Mouse (Mus musculus): ENCODE measurements around the gene Tff2. TPM values are rescaled to one million over a fixed set of nuclear protein-coding genes. Genes with fewer than 3 reads are reported as not detected.

Tff2 gene
- polyA plus RNA-seq, 2 experiments: not detected

GRCm38 (mm10) chr17:31153785-31154184 lies 9.7 kb upstream of the Tff2 start:
- Histone ChIP-seq H3K9ac (replicated peaks) (no peak overlapping the region), H3K36me3 (replicated peaks; ENCODE audit: control insufficient read depth, insufficient read depth, low read depth) (no peaks in the 10 kb centered on the region), H3K4me2 (ENCODE audit: low read depth) (no peak overlapping the region), H3K4me3 (ENCODE audit: insufficient read depth in 1 of 2, low read depth in 2 of 2, low read length in 2 of 2) (no peak overlapping the region), H3K27ac (no peak overlapping the region), H3K9me3 (ENCODE audit: control insufficient read depth, low read length) (no peaks in the 10 kb centered on the region), H3K4me1 (replicated peaks; ENCODE audit: control insufficient read depth in 2 of 2, insufficient read depth in 2 of 2, low read length in 1 of 2) (peaks cover 0 to 5% of the 10 kb centered on the region in 2 experiments; a peak in 1 of 4 replicates), H3K27me3 (ENCODE audit: control insufficient read depth, insufficient read depth, low read length) (no peaks in the 10 kb centered on the region)
- no peak for DNase-seq (ENCODE audit: low read depth in 3 of 3, low spot score in 3 of 3)
- no peak for ATAC-seq (ENCODE audit: insufficient read depth)
- no peak for TF ChIP-seq CTCF (IDR thresholded peaks at IDR 0.05; ENCODE audit: low read depth)
- no peak for TF ChIP-seq EP300 (IDR thresholded peaks at IDR 0.05; ENCODE audit: low read depth)
- WGBS (ENCODE audit: insufficient replicate concordance): 9% methylated on average over 8 of the region's 8 CpGs

- Histone ChIP-seq H3K4me1 (replicated peaks; ENCODE audit: control insufficient read depth in 2 of 2, insufficient read depth in 2 of 2, low read length in 1 of 2) (peaks cover 0 to 5% of the 10 kb centered on the region in 2 experiments; a peak in 1 of 4 replicates), H3K36me3 (replicated peaks; ENCODE audit: control insufficient read depth, insufficient read depth, low read depth) (no peaks in the 10 kb centered on the region), H3K9ac (replicated peaks) (no peak overlapping the region), H3K4me2 (ENCODE audit: low read depth) (peak overlapping the region; percentile 9), H3K9me3 (ENCODE audit: control insufficient read depth, low read length) (no peaks in the 10 kb centered on the region), H3K27ac (no peak overlapping the region), H3K27me3 (ENCODE audit: control insufficient read depth, insufficient read depth, low read length) (no peaks in the 10 kb centered on the region), H3K4me3 (ENCODE audit: insufficient read depth in 1 of 2, low read depth in 2 of 2, low read length in 2 of 2) (no peak overlapping the region)
- ATAC-seq (ENCODE audit: insufficient read depth) (no peak), DNase-seq (ENCODE audit: low read depth in 3 of 3, low spot score in 3 of 3) (no peak)
- WGBS (ENCODE audit: insufficient replicate concordance): 40% methylated on average over 9 of the region's 9 CpGs
- TF ChIP-seq CTCF (IDR thresholded peaks at IDR 0.05; ENCODE audit: low read depth): no peak
- TF ChIP-seq EP300 (IDR thresholded peaks at IDR 0.05; ENCODE audit: low read depth): no peak
Observed at GRCm38 (mm10) chr17:31152966-31153499, 9.0 kb upstream of the Tff2 start.

- no peak overlapping the region for H3K27ac ChIP-seq
- TF ChIP-seq EP300 (IDR thresholded peaks at IDR 0.05; ENCODE audit: low read depth) (no peak), CTCF (IDR thresholded peaks at IDR 0.05; ENCODE audit: low read depth) (no peak)
- 51% methylated on average over 5 of the region's 5 CpGs for WGBS (ENCODE audit: insufficient replicate concordance)
- no peak overlapping the region for H3K9ac ChIP-seq (replicated peaks)
- peak in 2 of 3 experiments; percentile 14 to 17 for DNase-seq (ENCODE audit: low read depth in 3 of 3, low spot score in 3 of 3)
- no peak overlapping the region for H3K4me3 ChIP-seq (ENCODE audit: insufficient read depth in 1 of 2, low read depth in 2 of 2, low read length in 2 of 2)
- no peaks in the 10 kb centered on the region for H3K36me3 ChIP-seq (replicated peaks; ENCODE audit: control insufficient read depth, insufficient read depth, low read depth)
- H3K4me2 ChIP-seq (ENCODE audit: low read depth): peak overlapping the region; percentile 9; the same call in 1 of the 2 replicates
- no peaks in the 10 kb centered on the region for H3K27me3 ChIP-seq (ENCODE audit: control insufficient read depth, insufficient read depth, low read length)
- no peaks in the 10 kb centered on the region for H3K9me3 ChIP-seq (ENCODE audit: control insufficient read depth, low read length)
- H3K4me1 ChIP-seq (replicated peaks; ENCODE audit: control insufficient read depth in 2 of 2, insufficient read depth in 2 of 2, low read length in 1 of 2): peaks cover 0 to 5% of the 10 kb centered on the region in 2 experiments; a peak in 1 of 4 replicates
- 0 out of 2 replicates have a peak, but pooled peaks have one; percentile 41 for ATAC-seq (ENCODE audit: insufficient read depth)
Observed at GRCm38 (mm10) chr17:31152512-31152911, 8.4 kb upstream of the Tff2 start.

GRCm38 (mm10) chr17:31145998-31146397 lies 1.9 kb upstream of the Tff2 start:
- no peak overlapping the region for H3K4me2 ChIP-seq (ENCODE audit: low read depth)
- no peaks in the 10 kb centered on the region for H3K36me3 ChIP-seq (replicated peaks; ENCODE audit: control insufficient read depth, insufficient read depth, low read depth)
- DNase-seq (ENCODE audit: low read depth in 3 of 3, low spot score in 3 of 3): no peak
- TF ChIP-seq EP300 (IDR thresholded peaks at IDR 0.05; ENCODE audit: low read depth) (no peak), CTCF (IDR thresholded peaks at IDR 0.05; ENCODE audit: low read depth) (no peak)
- no peaks in the 10 kb centered on the region for H3K27me3 ChIP-seq (ENCODE audit: control insufficient read depth, insufficient read depth, low read length)
- no peak for ATAC-seq (ENCODE audit: insufficient read depth)
- H3K27ac ChIP-seq: no peak overlapping the region
- H3K9ac ChIP-seq (replicated peaks): no peak overlapping the region
- 38% methylated on average over 9 of the region's 9 CpGs for WGBS (ENCODE audit: insufficient replicate concordance)
- no peak overlapping the region for H3K4me3 ChIP-seq (ENCODE audit: insufficient read depth in 1 of 2, low read depth in 2 of 2, low read length in 2 of 2)
- no peaks in the 10 kb centered on the region for H3K4me1 ChIP-seq (replicated peaks; ENCODE audit: control insufficient read depth in 2 of 2, insufficient read depth in 2 of 2, low read length in 1 of 2)
- no peaks in the 10 kb centered on the region for H3K9me3 ChIP-seq (ENCODE audit: control insufficient read depth, low read length)

- no peaks in the 10 kb centered on the region for H3K36me3 ChIP-seq (replicated peaks; ENCODE audit: control insufficient read depth, insufficient read depth, low read depth)
- no peak overlapping the region for H3K4me3 ChIP-seq (ENCODE audit: insufficient read depth in 1 of 2, low read depth in 2 of 2, low read length in 2 of 2)
- TF ChIP-seq EP300 (IDR thresholded peaks at IDR 0.05; ENCODE audit: low read depth): no peak
- no peak for TF ChIP-seq CTCF (IDR thresholded peaks at IDR 0.05; ENCODE audit: low read depth)
- H3K27me3 ChIP-seq (ENCODE audit: control insufficient read depth, insufficient read depth, low read length): no peaks in the 10 kb centered on the region
- no peak overlapping the region for H3K9ac ChIP-seq (replicated peaks)
- H3K9me3 ChIP-seq (ENCODE audit: control insufficient read depth, low read length): no peaks in the 10 kb centered on the region
- no peak overlapping the region for H3K4me2 ChIP-seq (ENCODE audit: low read depth)
- DNase-seq (ENCODE audit: low read depth in 3 of 3, low spot score in 3 of 3) (no peak), ATAC-seq (ENCODE audit: insufficient read depth) (no peak)
- no peaks in the 10 kb centered on the region for H3K4me1 ChIP-seq (replicated peaks; ENCODE audit: control insufficient read depth in 2 of 2, insufficient read depth in 2 of 2, low read length in 1 of 2)
- no peak overlapping the region for H3K27ac ChIP-seq
- 70% methylated on average over 7 of the region's 7 CpGs for WGBS (ENCODE audit: insufficient replicate concordance)
Observed at GRCm38 (mm10) chr17:31142116-31142515, 2.0 kb downstream of the Tff2 start.
